Comparison of ENCODE assay signal across 9 mouse cellular contexts in the genomic region with DNA sequence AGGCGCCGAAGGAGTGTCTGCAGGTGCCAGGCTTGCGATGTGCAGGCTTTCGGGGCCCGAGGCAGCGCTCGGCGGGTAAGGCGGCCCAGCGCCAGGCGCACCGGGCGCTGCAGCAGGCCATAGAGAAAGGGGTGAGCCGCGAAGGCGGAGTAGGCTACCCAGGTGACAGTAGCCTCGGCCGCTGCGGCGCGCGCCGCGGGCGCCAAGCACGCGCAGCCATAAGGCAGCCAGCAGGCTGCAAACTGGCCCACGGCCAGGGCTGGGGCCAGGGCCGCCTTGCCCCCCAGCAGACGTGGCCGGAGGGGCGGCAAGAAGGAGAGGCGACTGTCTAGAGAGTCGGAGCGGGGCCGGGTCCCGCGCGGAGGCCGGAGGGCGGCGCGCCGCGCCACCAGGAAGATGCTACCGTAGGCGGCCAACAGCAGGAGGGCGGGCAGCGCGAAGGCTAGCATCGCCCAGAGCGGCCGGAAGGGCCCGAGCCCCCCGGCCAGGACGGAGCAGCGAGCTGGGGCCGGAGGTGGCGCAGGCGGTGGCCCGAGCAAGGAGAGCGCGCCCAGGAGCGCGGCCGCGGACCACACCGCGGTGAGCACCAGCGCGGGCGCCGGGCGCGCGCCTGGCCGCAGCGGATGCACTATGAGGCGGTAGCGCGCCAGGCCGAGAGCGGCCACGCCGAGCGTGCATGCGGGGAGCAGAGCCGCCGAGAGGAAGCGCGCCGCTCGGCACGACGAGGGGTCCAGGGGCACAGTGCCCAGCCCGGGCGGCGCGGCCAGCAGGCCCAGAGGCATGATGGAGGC. TPM values are rescaled to one million over a fixed set of nuclear protein-coding genes. Genes with fewer than 3 reads are reported as not detected.
A peak's percentile ranks its signal among the peaks of the same experiment; 100 is the strongest.
DNase-seq lines count a peak whose midpoint lies in the region; ATAC-seq and TF ChIP-seq lines count a peak whose summit lies in the region.
"Had no signal": no experiment of that assay in that cellular context is flagged by ENCODE, and none has a peak within 500 bp of the region (broad histone marks: within the 10 kb centered on the region; RNA-seq: fewer than 3 reads in every experiment).

No protein-coding gene starts in this region.

- no peak for TF ChIP-seq CTCF in lung, embryonic 14.5 days (IDR thresholded peaks at IDR 0.05; ENCODE audit: low read depth)
- TF ChIP-seq CTCF in midbrain, postnatal 0 days (IDR thresholded peaks at IDR 0.05) = no peak

- no peaks in the 10 kb centered on the region for H3K27me3 ChIP-seq in lung, embryonic 14.5 days (ENCODE audit: insufficient read depth, low read length)
- peaks cover 17% of the 10 kb centered on the region for H3K27me3 ChIP-seq in intestine, embryonic 15.5 days (replicated peaks)
- H3K27me3 ChIP-seq in limb, embryonic 14.5 days (ENCODE audit: control insufficient read depth, insufficient read depth, low read length) = no peaks in the 10 kb centered on the region
- H3K27me3 ChIP-seq in midbrain, postnatal 0 days (ENCODE audit: insufficient read depth, low read length) = no peaks in the 10 kb centered on the region

- DNase-seq in lung, embryonic 14.5 days = peak; percentile 87
- DNase-seq in lung, postnatal 25 days (ENCODE audit: low spot score) = no peak
- peak; percentile 91 for DNase-seq in cerebellum, adult 9-10 months
- DNase-seq in frontal cortex, postnatal 36 days (ENCODE audit: low spot score in 2 of 2) = peak; percentile 71 to 80
- peak; percentile 68 for DNase-seq in limb, embryonic 14.5 days (ENCODE audit: low spot score)
- DNase-seq in midbrain, postnatal 0 days (ENCODE audit: low spot score) = peak; percentile 92
- DNase-seq in yolk sac, embryonic 10.5 days (ENCODE audit: low spot score) = peak; percentile 49

- H3K4me1 ChIP-seq in lung, embryonic 14.5 days (ENCODE audit: insufficient read depth) = no peaks in the 10 kb centered on the region
- H3K4me1 ChIP-seq in intestine, embryonic 15.5 days (replicated peaks) = peaks cover 11% of the 10 kb centered on the region
- H3K4me1 ChIP-seq in limb, embryonic 14.5 days (ENCODE audit: control insufficient read depth, insufficient read depth, low read length) = peaks cover 5% of the 10 kb centered on the region
- H3K4me1 ChIP-seq in midbrain, postnatal 0 days (ENCODE audit: insufficient read depth, low read length) = no peaks in the 10 kb centered on the region; the same call in 1 of the 2 replicates

- H3K36me3 ChIP-seq in lung, embryonic 14.5 days (ENCODE audit: insufficient read depth) = peaks cover 45% of the 10 kb centered on the region
- peaks cover 14% of the 10 kb centered on the region; the same call in 1 of the 2 replicates for H3K36me3 ChIP-seq in intestine, embryonic 15.5 days
- H3K36me3 ChIP-seq in limb, embryonic 14.5 days (ENCODE audit: control insufficient read depth, insufficient read depth, low read length) = peaks cover 41% of the 10 kb centered on the region
- H3K36me3 ChIP-seq in midbrain, postnatal 0 days (ENCODE audit: insufficient read depth, low read length) = peaks cover 30% of the 10 kb centered on the region

- no peaks in the 10 kb centered on the region for H3K9me3 ChIP-seq in lung, embryonic 14.5 days (ENCODE audit: low read depth, low read length)
- H3K9me3 ChIP-seq in intestine, embryonic 15.5 days = no peaks in the 10 kb centered on the region
- H3K9me3 ChIP-seq in limb, embryonic 14.5 days (ENCODE audit: control insufficient read depth, low read length) = no peaks in the 10 kb centered on the region
- no peaks in the 10 kb centered on the region for H3K9me3 ChIP-seq in midbrain, postnatal 0 days (ENCODE audit: low read length)

- peak; percentile 77 for ATAC-seq in lung, embryonic 14.5 days (ENCODE audit: insufficient read depth)
- ATAC-seq in intestine, embryonic 15.5 days = peak; percentile 79
- peak; percentile 74 for ATAC-seq in limb, embryonic 14.5 days (ENCODE audit: low FRiP score, low read depth)
- peak; percentile 81 for ATAC-seq in midbrain, postnatal 0 days (ENCODE audit: low FRiP score)

- peak overlapping the region; percentile 54 for H3K4me3 ChIP-seq in lung, embryonic 14.5 days (ENCODE audit: low read depth, low read length)
- H3K4me3 ChIP-seq in intestine, embryonic 15.5 days (replicated peaks) = peak overlapping the region; percentile 64
- peak overlapping the region; percentile 58 for H3K4me3 ChIP-seq in limb, embryonic 14.5 days (replicated peaks; ENCODE audit: low read length)
- H3K4me3 ChIP-seq in midbrain, postnatal 0 days (ENCODE audit: low read depth, low read length) = peak overlapping the region; percentile 52

- no peak overlapping the region; the same call in 1 of the 2 replicates for H3K27ac ChIP-seq in lung, embryonic 14.5 days (ENCODE audit: low read depth)
- no peak overlapping the region; the same call in 1 of the 2 replicates for H3K27ac ChIP-seq in intestine, embryonic 15.5 days
- H3K27ac ChIP-seq in limb, embryonic 14.5 days (replicated peaks; ENCODE audit: low read depth, low read length) = 0 out of 2 replicates have a peak overlapping the region, but pooled peaks have one; percentile 3
- H3K27ac ChIP-seq in midbrain, postnatal 0 days (ENCODE audit: low read depth, low read length) = peak overlapping the region; percentile 89
- H3K27ac ChIP-seq: macrophage had no signal

- TF ChIP-seq POLR2A in limb, embryonic 14.5 days (IDR thresholded peaks at IDR 0.05; ENCODE audit: borderline replicate concordance, extremely low read depth, insufficient read depth, insufficient read length) = no peak

- H3K9ac ChIP-seq in lung, embryonic 14.5 days = peak overlapping the region; percentile 65
- peak overlapping the region; percentile 62 for H3K9ac ChIP-seq in intestine, embryonic 15.5 days
- peak overlapping the region; percentile 76 for H3K9ac ChIP-seq in limb, embryonic 14.5 days (ENCODE audit: low read depth, low read length, severe bottlenecking)
- peak overlapping the region; percentile 89 for H3K9ac ChIP-seq in midbrain, postnatal 0 days (replicated peaks; ENCODE audit: low read length, poor library complexity, severe bottlenecking)

- H3K4me2 ChIP-seq in lung, embryonic 14.5 days = peak overlapping the region; percentile 88
- H3K4me2 ChIP-seq in intestine, embryonic 15.5 days (replicated peaks) = peak overlapping the region; percentile 99
- H3K4me2 ChIP-seq in limb, embryonic 14.5 days (replicated peaks; ENCODE audit: low read depth, low read length, severe bottlenecking) = peak overlapping the region; percentile 99
- peak overlapping the region; percentile 94 for H3K4me2 ChIP-seq in midbrain, postnatal 0 days (ENCODE audit: low read depth, low read length, poor library complexity, severe bottlenecking)

- 1% methylated on average over 95 of the region's 99 CpGs for WGBS in lung, embryonic 14.5 days
- WGBS in intestine, embryonic 15.5 days = 1% methylated on average over 98 of the region's 99 CpGs
- WGBS in limb, embryonic 14.5 days = 5% methylated on average over 76 of the region's 99 CpGs
- WGBS in midbrain, postnatal 0 days = 2% methylated on average over 81 of the region's 99 CpGs

RNA-seq across cellular contexts. Expression of a gene that starts 0.8 kb away (rescaled TPM):
- 0.26 and 0.34 TPM in 2 replicates for polyA plus RNA-seq in lung, embryonic 14.5 days (2014; fragmentation: Nextera tagmentation; extraction: Ambion mirVana)
- 0.20 and 0.45 TPM in 2 replicates for polyA plus RNA-seq in intestine, embryonic 15.5 days (2015; fragmentation: Nextera tagmentation; extraction: Ambion mirVana)
- 0.47 and 0.70 TPM in 2 replicates for polyA plus RNA-seq in limb, embryonic 14.5 days (2012; rRNA removed)
- 0.51 and 0.58 TPM in 2 replicates for polyA plus RNA-seq in limb, embryonic 14.5 days (2014; fragmentation: Nextera tagmentation; extraction: Ambion mirVana)
- total RNA-seq in midbrain, postnatal 0 days (2014; rRNA removed) = 1.8 and 2.2 TPM in 2 replicates
- polyA plus RNA-seq in midbrain, postnatal 0 days (2015; fragmentation: Nextera tagmentation; extraction: Ambion mirVana) = 2.9 and 3.1 TPM in 2 replicates
- polyA plus RNA-seq: macrophage had no signal

RNA-seq across cellular contexts. Expression of a gene that starts 10.8 kb away (rescaled TPM):
- polyA plus RNA-seq in lung, embryonic 14.5 days (2014; fragmentation: Nextera tagmentation; extraction: Ambion mirVana) = 45.2 and 52.7 TPM in 2 replicates
- polyA plus RNA-seq in intestine, embryonic 15.5 days (2015; fragmentation: Nextera tagmentation; extraction: Ambion mirVana) = 49.9 and 50.0 TPM in 2 replicates
- 44.2 and 52.3 TPM in 2 replicates for polyA plus RNA-seq in limb, embryonic 14.5 days (2012; rRNA removed)
- polyA plus RNA-seq in limb, embryonic 14.5 days (2014; fragmentation: Nextera tagmentation; extraction: Ambion mirVana) = 41.3 and 42.7 TPM in 2 replicates
- 32.9 and 34.1 TPM in 2 replicates for total RNA-seq in midbrain, postnatal 0 days (2014; rRNA removed)
- 33.7 and 38.3 TPM in 2 replicates for polyA plus RNA-seq in midbrain, postnatal 0 days (2015; fragmentation: Nextera tagmentation; extraction: Ambion mirVana)

RNA-seq across cellular contexts. Expression of a gene that starts 11.8 kb away (rescaled TPM):
- 1.6 and 2.4 TPM in 2 replicates for polyA plus RNA-seq in lung, embryonic 14.5 days (2014; fragmentation: Nextera tagmentation; extraction: Ambion mirVana)
- 2.4 and 2.5 TPM in 2 replicates for polyA plus RNA-seq in intestine, embryonic 15.5 days (2015; fragmentation: Nextera tagmentation; extraction: Ambion mirVana)
- polyA plus RNA-seq in limb, embryonic 14.5 days (2012; rRNA removed) = 9.0 and 9.2 TPM in 2 replicates
- 3.4 and 4.3 TPM in 2 replicates for polyA plus RNA-seq in limb, embryonic 14.5 days (2014; fragmentation: Nextera tagmentation; extraction: Ambion mirVana)
- 2.3 and 3.4 TPM in 2 replicates for total RNA-seq in midbrain, postnatal 0 days (2014; rRNA removed)
- 2.4 and 2.5 TPM in 2 replicates for polyA plus RNA-seq in midbrain, postnatal 0 days (2015; fragmentation: Nextera tagmentation; extraction: Ambion mirVana)

RNA-seq across cellular contexts. Expression of a gene that starts 11.9 kb away (rescaled TPM):
- 95.9 and 109 TPM in 2 replicates for polyA plus RNA-seq in lung, embryonic 14.5 days (2014; fragmentation: Nextera tagmentation; extraction: Ambion mirVana)
- 43.7 and 49.5 TPM in 2 replicates for polyA plus RNA-seq in intestine, embryonic 15.5 days (2015; fragmentation: Nextera tagmentation; extraction: Ambion mirVana)
- polyA plus RNA-seq in limb, embryonic 14.5 days (2012; rRNA removed) = 238 and 328 TPM in 2 replicates
- 88.0 and 92.7 TPM in 2 replicates for polyA plus RNA-seq in limb, embryonic 14.5 days (2014; fragmentation: Nextera tagmentation; extraction: Ambion mirVana)
- total RNA-seq in midbrain, postnatal 0 days (2014; rRNA removed) = 543 and 647 TPM in 2 replicates
- polyA plus RNA-seq in midbrain, postnatal 0 days (2015; fragmentation: Nextera tagmentation; extraction: Ambion mirVana) = 242 and 248 TPM in 2 replicates

RNA-seq across cellular contexts. Expression of a gene that starts 17.5 kb away (rescaled TPM):
- 46.0 and 48.4 TPM in 2 replicates for polyA plus RNA-seq in lung, embryonic 14.5 days (2014; fragmentation: Nextera tagmentation; extraction: Ambion mirVana)
- 49.1 and 51.0 TPM in 2 replicates for polyA plus RNA-seq in intestine, embryonic 15.5 days (2015; fragmentation: Nextera tagmentation; extraction: Ambion mirVana)
- 79.9 and 87.1 TPM in 2 replicates for polyA plus RNA-seq in limb, embryonic 14.5 days (2012; rRNA removed)
- polyA plus RNA-seq in limb, embryonic 14.5 days (2014; fragmentation: Nextera tagmentation; extraction: Ambion mirVana) = 69.5 and 74.0 TPM in 2 replicates
- total RNA-seq in midbrain, postnatal 0 days (2014; rRNA removed) = 69.8 and 73.8 TPM in 2 replicates
- 72.3 and 74.5 TPM in 2 replicates for polyA plus RNA-seq in midbrain, postnatal 0 days (2015; fragmentation: Nextera tagmentation; extraction: Ambion mirVana)

Comparison
In these comparisons a context has a peak if more than half of its experiments do, and no peak if none do; other contexts are left out.
1. H3K27ac ChIP-seq: peak in limb, embryonic 14.5 days (single experiment) and midbrain, postnatal 0 days (single experiment); none in lung, embryonic 14.5 days (single experiment) and intestine, embryonic 15.5 days (single experiment).
2. Peak in every context shown above with its lines, with median percentiles within 50 percentile points of each other: ATAC-seq, H3K4me2 ChIP-seq, H3K4me3 ChIP-seq and H3K9ac ChIP-seq.